Mouse (Mus musculus) cerebellum, postnatal 36 days (tissue): Measurements from ENCODE around the gene Dcp1a.

ENCODE experiments used
- DNase-seq, 2 experiments: peaks; one replicate each; pipeline ENCODE4 v3.0.0; 2021 to 2022; ENCODE audit warnings: mixed read lengths in 2 of 2

Gene Dcp1a

DNA sequence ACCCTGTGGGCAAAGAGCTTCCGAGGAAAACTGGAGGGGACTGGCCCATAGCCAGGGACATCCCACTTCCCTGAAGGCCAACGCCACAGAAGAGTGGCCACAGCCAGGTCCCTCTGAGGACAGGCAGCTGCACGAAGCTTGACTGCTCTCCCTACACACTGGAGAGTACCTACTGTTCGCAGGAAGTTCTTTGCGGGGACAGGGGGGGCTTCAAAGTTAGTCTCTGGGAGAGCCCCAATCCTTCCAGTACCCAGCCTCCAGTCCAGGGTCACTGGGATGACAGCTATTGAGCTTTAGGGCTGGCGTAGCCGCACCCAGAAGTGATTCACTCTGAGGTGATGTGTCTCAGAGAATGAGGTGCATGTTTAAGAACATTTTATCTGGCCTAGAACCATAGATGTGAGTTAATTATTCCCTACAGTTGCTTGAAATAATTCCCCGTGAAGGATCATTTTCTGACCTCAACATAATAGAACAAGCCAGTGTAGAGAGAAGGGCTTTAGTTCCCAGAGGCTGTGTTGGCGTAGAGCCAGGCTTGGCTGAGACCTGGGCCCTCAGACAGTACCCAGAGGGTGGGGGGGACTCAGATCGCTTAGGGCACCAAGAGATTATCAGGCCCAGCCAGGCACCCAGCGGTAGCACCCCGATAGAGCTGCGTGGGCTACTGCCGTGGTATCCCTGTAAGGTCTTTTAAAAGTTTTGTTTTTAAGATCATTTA is 82.3 kb downstream of the Dcp1a start:
- DNase-seq = peak in 1 of 2 experiments; percentile 40

- no peak for DNase-seq
Observed at GRCm38 (mm10) chr14:30562343-30562742, 83.0 kb downstream of the Dcp1a start.

DNA sequence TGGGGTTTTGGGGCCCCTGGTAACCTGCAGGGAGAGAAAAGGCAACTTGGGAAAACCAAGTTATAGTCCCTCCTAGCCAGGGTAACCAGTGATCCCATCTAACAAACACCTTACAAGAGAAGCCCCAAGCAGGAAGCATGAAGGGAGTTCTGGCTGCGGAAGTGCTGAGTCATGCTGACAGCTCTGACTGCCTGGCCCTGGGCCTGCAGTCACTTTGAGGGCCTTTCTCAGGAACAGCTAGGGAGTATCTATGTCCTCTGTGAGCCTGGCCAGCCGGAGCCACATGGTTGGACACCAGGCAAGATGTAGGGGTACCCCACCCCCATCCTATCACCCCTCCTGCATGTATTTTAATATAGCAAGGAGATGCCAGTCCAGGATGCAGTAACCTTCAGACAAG is 85.1 kb downstream of the Dcp1a start:
- no peak for DNase-seq

DNA sequence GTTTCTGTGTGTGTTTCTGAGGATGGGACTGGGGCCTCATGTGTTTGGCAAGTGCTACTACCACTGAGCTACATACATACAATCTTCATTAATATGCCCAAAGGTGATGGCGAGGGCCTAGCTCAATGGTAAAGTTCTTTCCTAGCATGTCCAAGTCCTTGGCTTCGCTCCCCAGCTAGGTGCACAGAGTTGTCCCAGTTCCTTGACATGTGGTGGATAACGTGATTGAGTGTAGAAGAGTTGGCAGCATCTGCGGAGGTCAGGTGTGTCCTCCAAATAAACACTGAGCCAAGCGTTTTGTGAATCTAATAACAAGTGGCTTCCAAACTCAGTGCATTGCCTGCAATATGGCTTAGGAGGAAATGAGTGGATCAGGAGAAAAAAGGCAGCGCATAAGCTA is 87.0 kb downstream of the Dcp1a start:
- DNase-seq = no peak

- DNase-seq = no peak
Observed at GRCm38 (mm10) chr14:30568016-30568415, 88.7 kb downstream of the Dcp1a start.

DNA sequence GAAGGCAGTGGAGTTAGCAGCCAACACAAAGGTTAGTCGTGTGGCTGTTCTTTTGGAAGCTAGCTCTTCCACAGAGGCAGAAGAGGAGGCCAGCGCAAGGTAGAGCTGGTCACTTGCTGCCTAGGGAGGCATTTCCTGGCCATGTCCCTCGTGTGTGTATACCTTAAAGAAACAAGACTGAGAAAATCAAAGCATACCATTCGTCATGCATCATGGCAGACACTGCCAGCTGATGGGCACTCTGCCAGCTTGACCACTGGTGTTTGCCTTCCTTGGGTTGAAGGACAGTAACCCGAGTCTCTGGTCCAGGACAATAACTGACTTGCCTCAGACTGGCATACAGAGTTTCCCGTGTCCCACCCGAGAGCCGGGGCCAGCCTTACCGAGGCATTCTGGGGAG is 91.0 kb downstream of the Dcp1a start:
- no peak for DNase-seq

DNA sequence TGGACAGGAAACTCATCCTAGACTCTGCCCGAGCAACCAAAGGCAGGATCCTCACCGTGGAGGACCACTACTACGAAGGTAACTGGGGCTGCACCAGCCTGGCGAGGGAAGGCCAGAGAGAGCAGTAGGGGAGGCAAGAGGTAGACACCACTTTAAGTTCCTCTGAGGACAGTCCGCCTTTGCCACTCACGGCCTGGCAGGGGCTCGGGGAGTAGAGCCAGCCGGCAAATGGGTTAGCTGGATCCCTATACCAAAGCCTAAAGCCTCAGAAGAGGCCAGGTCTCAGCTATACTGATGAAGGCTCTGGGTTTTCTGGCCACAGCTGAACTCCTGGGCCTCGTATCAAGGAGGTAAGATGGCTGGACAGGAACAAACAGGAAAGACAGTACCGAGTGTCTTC is 92.9 kb downstream of the Dcp1a start:
- DNase-seq = no peak

DNA sequence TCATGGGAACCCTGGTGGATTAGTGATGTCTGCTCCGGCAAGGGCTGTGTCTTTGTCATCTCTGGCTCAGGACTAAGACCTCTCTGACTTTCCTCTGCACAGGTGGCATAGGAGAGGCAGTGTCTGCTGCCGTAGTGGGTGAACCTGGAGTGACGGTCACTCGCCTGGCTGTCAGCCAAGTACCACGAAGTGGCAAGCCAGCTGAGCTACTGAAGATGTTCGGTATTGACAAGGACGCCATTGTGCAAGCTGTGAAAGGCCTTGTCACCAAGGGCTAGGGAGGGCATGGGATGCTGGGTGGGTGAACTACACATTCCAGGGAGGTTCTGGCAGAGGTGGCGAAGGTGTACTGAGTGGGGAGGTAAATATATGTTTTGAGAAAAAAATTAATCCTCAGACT is 93.9 kb downstream of the Dcp1a start:
- DNase-seq = no peak

DNA sequence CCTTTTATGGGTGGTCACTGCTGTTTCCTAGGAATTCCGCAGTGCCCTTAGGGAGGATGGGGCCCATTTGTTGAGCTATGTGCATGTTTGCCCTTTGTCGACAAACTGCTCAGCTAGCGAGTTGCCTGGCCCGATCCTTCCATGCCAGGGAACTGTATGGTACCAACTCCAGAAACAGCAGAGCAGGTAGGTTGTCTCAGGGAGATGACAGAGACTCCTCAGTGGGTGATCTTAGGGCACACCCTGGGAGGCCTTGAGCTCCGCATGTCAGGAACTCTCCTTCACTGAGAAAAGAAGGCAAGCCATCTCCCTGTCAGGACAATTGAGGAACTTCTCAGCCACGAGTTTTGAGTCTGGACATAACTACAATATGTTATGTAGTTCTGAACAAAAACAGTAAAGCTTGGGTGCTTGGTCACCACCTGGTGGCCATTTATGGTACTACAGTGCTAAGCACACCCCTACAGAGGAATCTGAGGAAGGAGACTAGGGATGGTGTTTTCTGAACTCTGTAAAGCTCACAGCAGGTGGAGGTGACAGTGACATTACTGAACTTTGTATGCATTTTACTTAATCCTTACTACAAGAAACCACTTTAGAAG is 94.7 kb downstream of the Dcp1a start:
- DNase-seq = peak; percentile 75 to 83

DNA sequence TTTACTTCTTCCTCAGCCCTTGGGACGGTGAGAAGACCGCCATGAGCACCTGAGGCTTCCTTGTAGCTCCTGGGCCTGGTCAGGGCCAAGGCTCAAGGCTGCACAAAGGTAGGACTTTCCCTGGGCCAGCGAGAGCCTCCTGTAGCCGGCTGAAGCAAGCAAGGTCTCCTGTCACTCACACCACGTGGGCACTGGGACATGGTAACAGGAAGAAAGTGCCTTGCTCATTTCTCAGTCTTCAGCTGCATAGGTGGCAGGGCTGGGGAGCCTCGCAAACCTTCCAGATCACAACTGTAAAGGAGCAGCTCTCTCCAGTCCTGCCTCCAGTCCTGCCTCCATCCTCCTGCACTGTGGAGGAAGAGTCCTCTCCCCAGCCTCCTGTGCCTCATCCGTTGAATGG is 96.5 kb downstream of the Dcp1a start:
- DNase-seq = no peak

- DNase-seq = no peak
Observed at GRCm38 (mm10) chr14:30576260-30576659, 96.9 kb downstream of the Dcp1a start.
